Mouse (Mus musculus) E14TG2a.4 (cell line): ENCODE measurements around the gene Igf1r.

Experiments used
- CTCF ChIP-seq: conservative IDR thresholded peaks from 2 replicates; pipeline ENCODE4 v1.5.1; 2014; ENCODE audit warnings: low read length
- NANOG ChIP-seq: IDR thresholded peaks from 2 replicates; pipeline ENCODE4 v1.6.1; 2014; ENCODE audit warnings: borderline replicate concordance, low read length, mixed read lengths

GRCm38 (mm10) chr7:68250902-68251301 is 298.3 kb downstream of the Igf1r start:
- TF ChIP-seq CTCF, result no peak
- no peak for TF ChIP-seq NANOG
